Mouse (Mus musculus): ENCODE measurements around the gene Rsrc1.

DNA sequence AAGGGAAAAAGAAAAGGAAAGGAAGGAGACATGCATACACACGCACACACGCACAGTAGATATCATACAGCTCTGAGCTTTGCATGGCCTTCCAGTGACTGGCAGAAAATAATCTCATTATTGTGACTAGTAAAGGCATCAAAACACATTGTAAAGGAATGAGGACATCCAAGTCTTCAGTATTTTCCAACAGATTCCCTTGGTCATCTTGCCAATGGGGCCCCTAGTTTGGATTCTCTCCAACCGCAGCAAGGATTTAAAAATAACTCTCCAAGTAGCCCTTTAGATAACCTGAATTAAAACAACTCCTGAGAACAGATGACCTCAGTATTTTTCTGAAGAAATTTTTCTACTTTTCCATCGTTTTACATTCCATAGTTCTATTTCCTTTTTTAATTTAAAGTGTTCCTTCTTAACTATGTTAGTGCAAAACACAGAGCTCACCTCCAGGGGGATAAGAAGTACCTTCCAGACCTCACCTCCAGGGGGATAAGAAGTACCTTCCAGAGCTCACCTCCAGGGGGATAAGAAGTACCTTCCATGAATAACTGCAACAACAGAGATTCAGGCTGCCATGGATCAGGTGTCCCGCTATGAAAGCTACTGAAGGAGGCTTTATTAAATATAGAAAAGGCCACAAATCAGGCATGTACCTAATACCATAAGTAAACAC is 388.4 kb downstream of the Rsrc1 start:
- TF ChIP-seq CTCF (conservative IDR thresholded peaks at IDR 0.05; ENCODE audit: low read length) (peak; percentile 49), NANOG (IDR thresholded peaks at IDR 0.05; ENCODE audit: borderline replicate concordance, low read length) (no peak)

All from E14TG2a.4 (cell line).